11 mouse cellular contexts compared by ENCODE assay signal in genomic region chr5:53214801-53215200, GRCm38 (mm10). TPM values are rescaled to one million over a fixed set of nuclear protein-coding genes. Genes with fewer than 3 reads are reported as not detected.
DNase-seq lines count a peak whose midpoint lies in the region; ATAC-seq and TF ChIP-seq lines count a peak whose summit lies in the region.
"Had no signal": no experiment of that assay in that cellular context is flagged by ENCODE, and none has a peak within 500 bp of the region (broad histone marks: within the 10 kb centered on the region; RNA-seq: fewer than 3 reads in every experiment).

No protein-coding gene starts in this region.

- H3K36me3 ChIP-seq in hindbrain, embryonic 10.5 days = no peaks in the 10 kb centered on the region
- no peaks in the 10 kb centered on the region for H3K36me3 ChIP-seq in hindbrain, embryonic 16.5 days (ENCODE audit: control insufficient read depth, insufficient read depth, low read length)
- H3K36me3 ChIP-seq in forebrain, embryonic 16.5 days (ENCODE audit: control insufficient read depth, insufficient read depth) = no peaks in the 10 kb centered on the region
- H3K36me3 ChIP-seq in midbrain, postnatal 0 days (ENCODE audit: insufficient read depth, low read length) = no peaks in the 10 kb centered on the region
- H3K36me3 ChIP-seq: embryonic facial prominence, embryonic 15.5 days had no signal

- no peak for TF ChIP-seq CTCF in midbrain, postnatal 0 days (IDR thresholded peaks at IDR 0.05)

- peaks cover 58% of the 10 kb centered on the region for H3K27me3 ChIP-seq in hindbrain, embryonic 10.5 days (ENCODE audit: insufficient read depth, poor library complexity, severe bottlenecking)
- H3K27me3 ChIP-seq in hindbrain, embryonic 16.5 days (replicated peaks; ENCODE audit: control insufficient read depth, insufficient read depth, low read length) = no peaks in the 10 kb centered on the region
- H3K27me3 ChIP-seq in forebrain, embryonic 16.5 days (replicated peaks; ENCODE audit: control insufficient read depth, insufficient read depth, low read length) = no peaks in the 10 kb centered on the region
- H3K27me3 ChIP-seq in midbrain, postnatal 0 days (ENCODE audit: insufficient read depth, low read length) = no peaks in the 10 kb centered on the region

- no peak for ATAC-seq in hindbrain, embryonic 16.5 days
- no peak for ATAC-seq in forebrain, embryonic 16.5 days
- no peak for ATAC-seq in midbrain, postnatal 0 days (ENCODE audit: low FRiP score)

- peak; percentile 64 for DNase-seq in cerebellum, adult 9-10 months
- DNase-seq in cerebellum, postnatal 36 days = no peak
- peak; percentile 22 for DNase-seq in hindbrain, embryonic 10.5 days (ENCODE audit: low spot score)
- peak; percentile 49 for DNase-seq in midbrain, postnatal 0 days (ENCODE audit: low spot score)
- DNase-seq in urinary bladder, adult 18-20 months (ENCODE audit: low spot score in 2 of 2) = no peak
- DNase-seq in left cerebral cortex, postnatal 4 days = no peak
- DNase-seq: kidney, postnatal 10 days had no signal

- intact Hi-C loops in left cerebral cortex, postnatal 4 days (cut with DNase I) = no loop called here

- H3K27ac ChIP-seq in hindbrain, embryonic 10.5 days = no peak overlapping the region
- no peak overlapping the region for H3K27ac ChIP-seq in hindbrain, embryonic 16.5 days (ENCODE audit: low read depth, low read length)
- H3K27ac ChIP-seq in forebrain, embryonic 16.5 days (ENCODE audit: low read length) = no peak overlapping the region
- no peak overlapping the region for H3K27ac ChIP-seq in midbrain, postnatal 0 days (ENCODE audit: low read depth, low read length)
- H3K27ac ChIP-seq: embryonic facial prominence, embryonic 15.5 days had no signal

- H3K4me3 ChIP-seq in hindbrain, embryonic 10.5 days = no peak overlapping the region
- no peak overlapping the region for H3K4me3 ChIP-seq in hindbrain, embryonic 16.5 days (ENCODE audit: low read length)
- no peak overlapping the region for H3K4me3 ChIP-seq in forebrain, embryonic 16.5 days (replicated peaks; ENCODE audit: low read length)
- H3K4me3 ChIP-seq in midbrain, postnatal 0 days (ENCODE audit: low read depth, low read length) = no peak overlapping the region

- H3K9ac ChIP-seq in hindbrain, embryonic 16.5 days (ENCODE audit: low read depth, low read length) = no peak overlapping the region
- H3K9ac ChIP-seq in forebrain, embryonic 16.5 days (replicated peaks; ENCODE audit: low read depth, low read length) = no peak overlapping the region
- H3K9ac ChIP-seq in midbrain, postnatal 0 days (replicated peaks; ENCODE audit: low read length, poor library complexity, severe bottlenecking) = no peak overlapping the region
- H3K9ac ChIP-seq: embryonic facial prominence, embryonic 15.5 days had no signal

- peaks cover 37% of the 10 kb centered on the region for H3K4me1 ChIP-seq in hindbrain, embryonic 10.5 days (replicated peaks)
- peaks cover 18% of the 10 kb centered on the region for H3K4me1 ChIP-seq in hindbrain, embryonic 16.5 days (ENCODE audit: control insufficient read depth, insufficient read depth, low read depth, low read length)
- peaks cover 33% of the 10 kb centered on the region for H3K4me1 ChIP-seq in forebrain, embryonic 16.5 days (replicated peaks; ENCODE audit: control insufficient read depth, insufficient read depth, low read length)
- peaks cover 3% of the 10 kb centered on the region; the same call in 1 of the 2 replicates for H3K4me1 ChIP-seq in midbrain, postnatal 0 days (ENCODE audit: insufficient read depth, low read length)

- WGBS in hindbrain, embryonic 10.5 days = 5% methylated on average over 1 of the region's 1 CpGs
- WGBS in hindbrain, embryonic 16.5 days = 0% methylated on average over 1 of the region's 1 CpGs
- WGBS in forebrain, embryonic 16.5 days = 14% methylated on average over 1 of the region's 1 CpGs
- WGBS in midbrain, postnatal 0 days = 4% methylated on average over 1 of the region's 1 CpGs

- H3K9me3 ChIP-seq in hindbrain, embryonic 10.5 days = no peaks in the 10 kb centered on the region
- H3K9me3 ChIP-seq in hindbrain, embryonic 16.5 days (ENCODE audit: control insufficient read depth, low read length) = no peaks in the 10 kb centered on the region
- no peaks in the 10 kb centered on the region for H3K9me3 ChIP-seq in forebrain, embryonic 16.5 days (ENCODE audit: control insufficient read depth, low read length)
- no peaks in the 10 kb centered on the region for H3K9me3 ChIP-seq in midbrain, postnatal 0 days (ENCODE audit: low read length)
- H3K9me3 ChIP-seq: embryonic facial prominence, embryonic 15.5 days had no signal

- H3K4me2 ChIP-seq in hindbrain, embryonic 16.5 days (ENCODE audit: low read length) = no peak overlapping the region
- peak overlapping the region; percentile 70; the same call in 1 of the 2 replicates for H3K4me2 ChIP-seq in forebrain, embryonic 16.5 days (ENCODE audit: low read length)
- 0 out of 2 replicates have a peak overlapping the region, but pooled peaks have one; percentile 87 for H3K4me2 ChIP-seq in midbrain, postnatal 0 days (ENCODE audit: low read depth, low read length, poor library complexity, severe bottlenecking)

RNA-seq across cellular contexts. Expression of gene Sel1l3, which starts 1.1 kb away (rescaled TPM):
- 2.3 and 2.7 TPM in 2 replicates for polyA plus RNA-seq in hindbrain, embryonic 10.5 days (2016; fragmentation: Nextera tagmentation; extraction: Ambion mirVana)
- 5.6 and 6.2 TPM in 2 replicates for polyA plus RNA-seq in hindbrain, embryonic 16.5 days (2015; fragmentation: Nextera tagmentation; extraction: Ambion mirVana)
- polyA plus RNA-seq in forebrain, embryonic 16.5 days (2015; fragmentation: Nextera tagmentation; extraction: Ambion mirVana) = 9.9 and 10.2 TPM in 2 replicates
- 19.0 and 22.2 TPM in 2 replicates for total RNA-seq in midbrain, postnatal 0 days (2014; rRNA removed)
- polyA plus RNA-seq in midbrain, postnatal 0 days (2015; fragmentation: Nextera tagmentation; extraction: Ambion mirVana) = 4.7 TPM in 2 replicates
- total RNA-seq in left cerebral cortex, postnatal 4 days (2021) = 10 to 100 TPM; 51.9 to 60.8 TPM
- total RNA-seq: megakaryocyte-erythroid progenitor cell, adult 5-6 weeks had no signal

RNA-seq across cellular contexts. Expression of gene Smim20, which starts 52.1 kb away (rescaled TPM):
- polyA plus RNA-seq in hindbrain, embryonic 10.5 days (2016; fragmentation: Nextera tagmentation; extraction: Ambion mirVana) = 67.8 and 74.2 TPM in 2 replicates
- polyA plus RNA-seq in hindbrain, embryonic 16.5 days (2015; fragmentation: Nextera tagmentation; extraction: Ambion mirVana) = 70.9 and 80.1 TPM in 2 replicates
- polyA plus RNA-seq in forebrain, embryonic 16.5 days (2015; fragmentation: Nextera tagmentation; extraction: Ambion mirVana) = 63.6 and 75.6 TPM in 2 replicates
- 35.7 and 40.2 TPM in 2 replicates for total RNA-seq in midbrain, postnatal 0 days (2014; rRNA removed)
- polyA plus RNA-seq in midbrain, postnatal 0 days (2015; fragmentation: Nextera tagmentation; extraction: Ambion mirVana) = 76.0 and 83.3 TPM in 2 replicates
- total RNA-seq in left cerebral cortex, postnatal 4 days (2021) = 10 to 100 TPM; 25.7 to 27.6 TPM

Comparison
In these comparisons a context has a peak if more than half of its experiments do, and no peak if none do; other contexts are left out.
1. DNase-seq: peak in cerebellum, adult 9-10 months (single experiment), hindbrain, embryonic 10.5 days (single experiment) and midbrain, postnatal 0 days (single experiment); none in cerebellum, postnatal 36 days (0 of 2), urinary bladder, adult 18-20 months (0 of 2) and left cerebral cortex, postnatal 4 days (single experiment).